Mouse (Mus musculus) G1E (cell line): Measurements from ENCODE around the gene Ppm1b. TPM values are rescaled to one million over a fixed set of nuclear protein-coding genes. Genes with fewer than 3 reads are reported as not detected.
A peak's percentile ranks its signal among the peaks of the same experiment; 100 is the strongest.

Experiments used
- ATAC-seq: 2 replicates; pipeline ENCODE4 v1.8.0; 2016; ENCODE audit warnings: mild to moderate bottlenecking; ENCODE audit not compliant: insufficient number of reproducible peaks, poor library complexity, low FRiP score, severe bottlenecking; ENCODE audit errors: extremely low read depth
- DNase-seq: peaks from one replicate; pipeline ENCODE4 v3.0.0; 2012; ENCODE audit warnings: low spot score
- H3K27me3 ChIP-seq: 2 replicates; pipeline ENCODE4 v1.6.1; 2012; ENCODE audit warnings: mild to moderate bottlenecking, low read length, inconsistent platforms; ENCODE audit not compliant: insufficient read depth
- H3K36me3 ChIP-seq: replicated peaks from 2 replicates; pipeline ENCODE3; 2012; ENCODE audit warnings: mild to moderate bottlenecking, inconsistent platforms
- H3K4me1 ChIP-seq: 2 replicates; pipeline ENCODE4 v1.6.1; 2012; ENCODE audit warnings: low read depth, low read length, inconsistent platforms, mixed read lengths; ENCODE audit not compliant: insufficient read depth
- H3K4me3 ChIP-seq: 2 replicates; pipeline ENCODE4 v1.5.1; 2012; ENCODE audit warnings: low read depth, mild to moderate bottlenecking, inconsistent platforms, low read length, moderate library complexity, mixed read lengths
- H3K9me3 ChIP-seq: replicated peaks from 2 replicates; pipeline ENCODE4 v1.6.1; 2012; ENCODE audit warnings: inconsistent platforms
- CTCF ChIP-seq: IDR thresholded peaks from 2 replicates; pipeline ENCODE4 v1.5.1; 2012; ENCODE audit warnings: low read depth, low read length, inconsistent platforms, mixed read lengths
- GATA1 ChIP-seq: IDR thresholded peaks from 2 replicates; pipeline ENCODE4 v1.6.1; 2012; ENCODE audit warnings: borderline replicate concordance, low read length, inconsistent platforms, mixed read lengths
- GATA2 ChIP-seq: IDR thresholded peaks from 2 replicates; pipeline ENCODE4 v1.6.1; 2012; ENCODE audit warnings: low read depth, low read length, inconsistent platforms, borderline replicate concordance
- POLR2AphosphoS5 ChIP-seq: IDR thresholded peaks from 2 replicates; pipeline ENCODE4 v1.6.1; 2012; ENCODE audit warnings: low read depth, low read length, inconsistent platforms; ENCODE audit not compliant: insufficient replicate concordance
- TAL1 ChIP-seq: conservative IDR thresholded peaks from 2 replicates; pipeline ENCODE4 v1.6.1; 2012; ENCODE audit warnings: low read depth, low read length, inconsistent platforms, mixed read lengths
- polyA plus RNA-seq: library from polyadenylated mRNA; stranded (reverse); fragments of >175 nt; gene quantifications from 2 replicates; pipeline ENCODE4 v1.2.3, GENCODE M21; 2012
- total RNA-seq, 2 experiments: library from RNA; stranded (forward) in 1 of 2; stranded (reverse) in 1 of 2; fragments of 200-1000 nt in 1 of 2; fragments of >200 nt in 1 of 2; fragmentation: Nextera tagmentation in 1 of 2; gene quantifications; 2 replicates each; pipeline ENCODE4 v1.2.3; 2014 to 2017

Ppm1b gene
- total and polyA plus RNA-seq, 3 experiments, result 28.5 to 145 (median 99.2) TPM

GRCm38 (mm10) chr17:84986368-84986767 lies 29.8 kb downstream of the Ppm1b start:
- Histone ChIP-seq H3K4me3 (no peak overlapping the region), H3K9me3 (no peaks in the 10 kb centered on the region), H3K27me3 (no peaks in the 10 kb centered on the region), H3K4me1 (peaks cover 19% of the 10 kb centered on the region), H3K36me3 (peaks cover 55% of the 10 kb centered on the region)
- TF ChIP-seq GATA2 (no peak), CTCF (no peak), TAL1 (no peak), GATA1 (no peak), POLR2AphosphoS5 (no peak)
- ATAC-seq, result no peak
- DNase-seq, result no peak

GRCm38 (mm10) chr17:84987834-84988410 lies 31.4 kb downstream of the Ppm1b start:
- ATAC-seq (no peak), DNase-seq (no peak)
- H3K9me3 ChIP-seq, result no peaks in the 10 kb centered on the region
- H3K4me3 ChIP-seq, result no peak overlapping the region
- H3K27me3 ChIP-seq, result no peaks in the 10 kb centered on the region
- peaks cover 19% of the 10 kb centered on the region for H3K4me1 ChIP-seq
- peaks cover 55% of the 10 kb centered on the region for H3K36me3 ChIP-seq
- TF ChIP-seq POLR2AphosphoS5 (no peak), CTCF (no peak), GATA1 (no peak), TAL1 (no peak), GATA2 (no peak)

- peaks cover 57% of the 10 kb centered on the region for H3K36me3 ChIP-seq
- H3K4me1 ChIP-seq, result peaks cover 19% of the 10 kb centered on the region
- no peak overlapping the region for H3K4me3 ChIP-seq
- no peaks in the 10 kb centered on the region for H3K27me3 ChIP-seq
- ATAC-seq (no peak), DNase-seq (no peak)
- TF ChIP-seq TAL1, result no peak
- no peak for TF ChIP-seq GATA1
- TF ChIP-seq CTCF, result no peak
- TF ChIP-seq GATA2, result no peak
- no peak for TF ChIP-seq POLR2AphosphoS5
- no peaks in the 10 kb centered on the region for H3K9me3 ChIP-seq
Observed at GRCm38 (mm10) chr17:84988514-84988913, 32.0 kb downstream of the Ppm1b start.

- Histone ChIP-seq H3K9me3 (peaks cover 3% of the 10 kb centered on the region), H3K36me3 (peaks cover 61% of the 10 kb centered on the region), H3K4me1 (peaks cover 8% of the 10 kb centered on the region), H3K27me3 (no peaks in the 10 kb centered on the region), H3K4me3 (no peak overlapping the region)
- DNase-seq (no peak), ATAC-seq (no peak)
- TF ChIP-seq POLR2AphosphoS5, result no peak
- TF ChIP-seq CTCF, result no peak
- TF ChIP-seq GATA1, result no peak
- no peak for TF ChIP-seq TAL1
- no peak for TF ChIP-seq GATA2
Observed at GRCm38 (mm10) chr17:84995844-84996243, 39.3 kb downstream of the Ppm1b start.

GRCm38 (mm10) chr17:84997639-84998038 lies 41.1 kb downstream of the Ppm1b start:
- H3K9me3 ChIP-seq, result peaks cover 3% of the 10 kb centered on the region
- no peak overlapping the region for H3K4me3 ChIP-seq
- no peak for DNase-seq
- H3K4me1 ChIP-seq, result peaks cover 8% of the 10 kb centered on the region
- peaks cover 63% of the 10 kb centered on the region for H3K36me3 ChIP-seq
- H3K27me3 ChIP-seq, result no peaks in the 10 kb centered on the region
- peak; percentile 49; the same call in 1 of the 2 replicates for ATAC-seq
- TF ChIP-seq POLR2AphosphoS5 (no peak), CTCF (no peak), GATA1 (no peak), TAL1 (no peak), GATA2 (no peak)

GRCm38 (mm10) chr17:84999636-85000035 lies 43.1 kb downstream of the Ppm1b start:
- ATAC-seq (no peak), DNase-seq (no peak)
- Histone ChIP-seq H3K9me3 (peaks cover 3% of the 10 kb centered on the region), H3K4me3 (no peak overlapping the region), H3K4me1 (peaks cover 8% of the 10 kb centered on the region), H3K27me3 (no peaks in the 10 kb centered on the region), H3K36me3 (peaks cover 66% of the 10 kb centered on the region)
- TF ChIP-seq TAL1 (no peak), POLR2AphosphoS5 (no peak)
